22 mouse cellular contexts compared by ENCODE assay signal in the genomic region with DNA sequence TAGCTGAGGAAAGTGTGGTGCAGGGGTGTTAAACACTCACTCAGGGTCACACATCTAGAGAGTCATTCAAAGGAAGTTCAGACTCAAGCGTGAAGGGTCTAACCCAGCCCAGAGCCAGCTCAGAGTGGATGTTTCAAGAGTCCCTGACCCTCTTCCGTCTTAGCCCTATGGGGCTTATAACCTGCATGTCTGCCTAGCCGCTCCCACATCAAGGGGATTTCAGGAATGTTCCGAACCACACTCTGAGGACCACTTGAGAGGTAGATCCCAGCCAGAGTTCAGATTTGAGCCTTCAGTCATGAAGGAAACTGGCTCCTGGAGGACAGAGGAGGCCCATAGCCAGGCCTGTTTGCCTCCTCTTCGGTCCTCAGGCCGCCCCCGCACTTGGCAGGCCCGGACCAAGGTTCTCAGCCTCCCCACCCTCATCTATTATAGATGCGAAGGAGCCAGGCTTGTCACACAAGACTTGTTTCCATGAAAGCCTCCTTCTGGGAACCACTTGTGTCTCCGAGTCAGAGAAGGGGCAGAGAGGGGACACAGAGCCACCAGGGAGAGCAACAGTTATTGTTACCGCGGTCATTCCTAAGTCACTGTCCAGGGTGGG. TPM values are rescaled to one million over a fixed set of nuclear protein-coding genes. Genes with fewer than 3 reads are reported as not detected.
DNase-seq lines count a peak whose midpoint lies in the region; ATAC-seq and TF ChIP-seq lines count a peak whose summit lies in the region.
"Had no signal": no experiment of that assay in that cellular context is flagged by ENCODE, and none has a peak within 500 bp of the region (broad histone marks: within the 10 kb centered on the region; RNA-seq: fewer than 3 reads in every experiment).

No protein-coding gene starts in this region.

- H3K79me2 ChIP-seq in heart, adult 2 months (replicated peaks; ENCODE audit: control insufficient read depth, insufficient read depth, low read length): no peaks in the 10 kb centered on the region

- intact Hi-C loops in heart, adult 2 months (cut with DNase I): loop anchor here (2.0 kb wide), 1 partner anchor 22 kb away; no protein-coding TSS in a partner anchor
- intact Hi-C loops in heart, postnatal 25 days (cut with DNase I): no loop called here

- no peak overlapping the region for H3K27ac ChIP-seq in heart, adult 2 months
- 0 out of 2 replicates have a peak overlapping the region, but pooled peaks have one; percentile 9 for H3K27ac ChIP-seq in limb, embryonic 15.5 days
- H3K27ac ChIP-seq in limb, embryonic 10.5 days: no peak overlapping the region
- H3K27ac ChIP-seq in kidney, embryonic 14.5 days (ENCODE audit: low read depth, low read length): no peak overlapping the region
- H3K27ac ChIP-seq: embryonic facial prominence, embryonic 10.5 days; forebrain, embryonic 10.5 days; hindbrain, embryonic 15.5 days; left cerebral cortex, adult 2 months; midbrain, embryonic 13.5 days; stomach, postnatal 0 days had no signal

- H3K4me2 ChIP-seq in limb, embryonic 15.5 days: no peak overlapping the region
- no peak overlapping the region for H3K4me2 ChIP-seq in kidney, embryonic 14.5 days (replicated peaks; ENCODE audit: low read depth, low read length)
- H3K4me2 ChIP-seq: hindbrain, embryonic 15.5 days; midbrain, embryonic 13.5 days had no signal

- no peak for ATAC-seq in limb, embryonic 15.5 days (ENCODE audit: insufficient number of reproducible peaks, low FRiP score, low TSS enrichment, low read depth)
- no peak for ATAC-seq in erythroblast, adult 5-6 weeks (replicated peaks; ENCODE audit: low FRiP score, poor library complexity, severe bottlenecking)
- no peak for ATAC-seq in kidney, embryonic 14.5 days (ENCODE audit: low FRiP score, low TSS enrichment)
- ATAC-seq: forebrain, embryonic 16.5 days; midbrain, embryonic 13.5 days had no signal

- H3K4me1 ChIP-seq in heart, adult 2 months (ENCODE audit: control insufficient read depth, insufficient read depth, low read length): no peaks in the 10 kb centered on the region
- peaks cover 14% of the 10 kb centered on the region for H3K4me1 ChIP-seq in limb, embryonic 15.5 days
- H3K4me1 ChIP-seq in limb, embryonic 10.5 days: peaks cover 12% of the 10 kb centered on the region
- H3K4me1 ChIP-seq in kidney, embryonic 14.5 days (ENCODE audit: control insufficient read depth, insufficient read depth, low read length): no peaks in the 10 kb centered on the region

- 0 out of 2 replicates have a peak, but pooled peaks have one; percentile 23 for TF ChIP-seq EP300 in heart, adult 2 months (IDR thresholded peaks at IDR 0.05; ENCODE audit: insufficient read depth, low read depth, low read length)

- no peaks in the 10 kb centered on the region for H3K9me3 ChIP-seq in limb, embryonic 15.5 days
- H3K9me3 ChIP-seq in limb, embryonic 10.5 days (replicated peaks): no peaks in the 10 kb centered on the region
- H3K9me3 ChIP-seq in kidney, embryonic 14.5 days (ENCODE audit: control insufficient read depth, low read length): no peaks in the 10 kb centered on the region
- H3K9me3 ChIP-seq: embryonic facial prominence, embryonic 10.5 days; forebrain, embryonic 10.5 days; hindbrain, embryonic 15.5 days; megakaryocyte, embryonic 14.5 days; midbrain, embryonic 13.5 days had no signal

- H3K9ac ChIP-seq in heart, adult 2 months (ENCODE audit: low read depth, low read length): 0 out of 2 replicates have a peak overlapping the region, but pooled peaks have one; percentile 21
- H3K9ac ChIP-seq in limb, embryonic 15.5 days: no peak overlapping the region
- no peak overlapping the region for H3K9ac ChIP-seq in kidney, embryonic 14.5 days (ENCODE audit: low read depth, low read length)
- H3K9ac ChIP-seq: hindbrain, embryonic 15.5 days; midbrain, embryonic 13.5 days had no signal

- WGBS in heart, adult 2 months: 74% methylated on average over 12 of the region's 12 CpGs
- 73% methylated on average over 12 of the region's 12 CpGs for WGBS in limb, embryonic 15.5 days
- WGBS in limb, embryonic 10.5 days: 88% methylated on average over 12 of the region's 12 CpGs
- 79% methylated on average over 12 of the region's 12 CpGs for WGBS in kidney, embryonic 14.5 days

- no peak for TF ChIP-seq POLR2A in heart, adult 2 months (IDR thresholded peaks at IDR 0.05; ENCODE audit: insufficient read depth, low read depth, low read length)

- TF ChIP-seq CTCF in heart, adult 2 months (IDR thresholded peaks at IDR 0.05): no peak

- DNase-seq in heart, adult 2 months: no peak
- no peak for DNase-seq in heart, postnatal 25 days (ENCODE audit: low spot score)
- no peak for DNase-seq in limb, embryonic 10.5 days (ENCODE audit: low spot score)
- DNase-seq in lung, postnatal 14 days: peak; percentile 61
- DNase-seq: adrenal gland, adult 2 months; cerebellum, adult 11 months; cerebellum, postnatal 10 days; kidney, adult 2 months; kidney, postnatal 10 days; right cerebral cortex, postnatal 14 days; thymus, adult 2 months had no signal

- no peaks in the 10 kb centered on the region for H3K36me3 ChIP-seq in heart, adult 2 months (ENCODE audit: control insufficient read depth, insufficient read depth, low read length)
- H3K36me3 ChIP-seq in limb, embryonic 15.5 days: peaks cover 35% of the 10 kb centered on the region
- H3K36me3 ChIP-seq in limb, embryonic 10.5 days: no peaks in the 10 kb centered on the region
- H3K36me3 ChIP-seq in kidney, embryonic 14.5 days (ENCODE audit: control insufficient read depth, insufficient read depth, low read length): no peaks in the 10 kb centered on the region
- H3K36me3 ChIP-seq: embryonic facial prominence, embryonic 10.5 days; forebrain, embryonic 10.5 days; hindbrain, embryonic 15.5 days; midbrain, embryonic 13.5 days had no signal

- H3K4me3 ChIP-seq in heart, adult 2 months: no peak overlapping the region; the same call in 1 of the 2 replicates
- H3K4me3 ChIP-seq in limb, embryonic 15.5 days: no peak overlapping the region
- no peak overlapping the region for H3K4me3 ChIP-seq in limb, embryonic 10.5 days
- H3K4me3 ChIP-seq in kidney, embryonic 14.5 days (ENCODE audit: low read length): no peak overlapping the region
- H3K4me3 ChIP-seq: embryonic facial prominence, embryonic 10.5 days; forebrain, embryonic 10.5 days; hindbrain, embryonic 15.5 days; left cerebral cortex, adult 2 months; megakaryocyte, embryonic 14.5 days; midbrain, embryonic 13.5 days had no signal

- H3K27me3 ChIP-seq in heart, adult 2 months (ENCODE audit: control insufficient read depth, insufficient read depth, low read length): no peaks in the 10 kb centered on the region
- peaks cover 15% of the 10 kb centered on the region for H3K27me3 ChIP-seq in limb, embryonic 15.5 days
- peaks cover 38% of the 10 kb centered on the region for H3K27me3 ChIP-seq in limb, embryonic 10.5 days (ENCODE audit: low read depth, poor library complexity, severe bottlenecking)
- peaks cover 3% of the 10 kb centered on the region; the same call in 1 of the 2 replicates for H3K27me3 ChIP-seq in kidney, embryonic 14.5 days (ENCODE audit: control insufficient read depth, insufficient read depth, low read length)

RNA-seq across cellular contexts. Expression of a gene that starts 30.9 kb away (rescaled TPM):
- 1,000 to 10,000 TPM in 1 of 2 experiments, 100 to 1,000 TPM in 1; 878 to 1,097 TPM for total RNA-seq in heart, adult 2 months (2021)
- 1,373 and 1,759 TPM in 2 replicates for polyA plus RNA-seq in heart, adult 2 months (2012; rRNA removed)
- total RNA-seq in heart, postnatal 25 days (2021): 100 to 1,000 TPM; 860 to 960 TPM
- 288 and 360 TPM in 2 replicates for polyA plus RNA-seq in limb, embryonic 15.5 days (2015; fragmentation: Nextera tagmentation; extraction: Ambion mirVana)
- 9.5 and 19.7 TPM in 2 replicates for polyA plus RNA-seq in limb, embryonic 10.5 days (2016; fragmentation: Nextera tagmentation; extraction: Ambion mirVana)
- 15.0 and 16.7 TPM in 2 replicates for total RNA-seq in erythroblast, adult 5-6 weeks (2015; ENCODE audit: low replicate concordance)
- 19.7 and 23.1 TPM in 2 replicates for total RNA-seq in erythroblast, adult 5-6 weeks (2017; ENCODE audit: low replicate concordance)
- polyA plus RNA-seq in kidney, embryonic 14.5 days (2014; fragmentation: Nextera tagmentation; extraction: Ambion mirVana): 57.6 and 84.2 TPM in 2 replicates

RNA-seq across cellular contexts. Expression of a gene that starts 49.7 kb away (rescaled TPM):
- total RNA-seq in heart, adult 2 months (2021): 10 to 100 TPM; 82.4 to 87.5 TPM
- 75.6 and 147 TPM in 2 replicates for polyA plus RNA-seq in heart, adult 2 months (2012; rRNA removed)
- 10 to 100 TPM; 64.4 to 68.1 TPM for total RNA-seq in heart, postnatal 25 days (2021)
- polyA plus RNA-seq in limb, embryonic 15.5 days (2015; fragmentation: Nextera tagmentation; extraction: Ambion mirVana): 22.2 and 25.7 TPM in 2 replicates
- polyA plus RNA-seq in limb, embryonic 10.5 days (2016; fragmentation: Nextera tagmentation; extraction: Ambion mirVana): 10.2 and 10.3 TPM in 2 replicates
- total RNA-seq in erythroblast, adult 5-6 weeks (2015; ENCODE audit: low replicate concordance): 374 and 432 TPM in 2 replicates
- 642 and 716 TPM in 2 replicates for total RNA-seq in erythroblast, adult 5-6 weeks (2017; ENCODE audit: low replicate concordance)
- 10.8 and 18.8 TPM in 2 replicates for polyA plus RNA-seq in kidney, embryonic 14.5 days (2014; fragmentation: Nextera tagmentation; extraction: Ambion mirVana)
